Mouse (Mus musculus) intestine, embryonic 15.5 days (tissue): Measurements from ENCODE around the gene Kpnb1. TPM values are rescaled to one million over a fixed set of nuclear protein-coding genes. Genes with fewer than 3 reads are reported as not detected.

ENCODE experiments used
- ATAC-seq: fragments of 200-750 bp; cut with Nextera tagmentation; 2 replicates; pipeline ENCODE4 v1.8.0; 2017; ENCODE audit warnings: moderate TSS enrichment, moderate library complexity
- H3K27ac ChIP-seq: fragments of 300-500 bp; sonication (generic); 2 replicates; pipeline ENCODE4 v1.5.1; 2015; ENCODE audit warnings: mild to moderate bottlenecking, inconsistent platforms
- H3K27me3 ChIP-seq: fragments of 300-500 bp; sonication (generic); replicated peaks from 2 replicates; pipeline ENCODE4 v1.6.1; 2015; ENCODE audit warnings: inconsistent platforms
- H3K36me3 ChIP-seq: fragments of 300-500 bp; sonication (generic); 2 replicates; pipeline ENCODE4 v1.6.1; 2015; ENCODE audit warnings: inconsistent platforms
- H3K4me1 ChIP-seq: fragments of 300-500 bp; sonication (generic); replicated peaks from 2 replicates; pipeline ENCODE4 v1.6.1; 2015; ENCODE audit warnings: inconsistent platforms
- H3K4me2 ChIP-seq: fragments of 300-500 bp; sonication (generic); replicated peaks from 2 replicates; pipeline ENCODE4 v1.6.1; 2015; ENCODE audit warnings: mild to moderate bottlenecking, inconsistent platforms
- H3K4me3 ChIP-seq: fragments of 300-500 bp; sonication (generic); replicated peaks from 2 replicates; pipeline ENCODE4 v1.5.1; 2015; ENCODE audit warnings: inconsistent platforms
- H3K9ac ChIP-seq: fragments of 300-500 bp; sonication (generic); 2 replicates; pipeline ENCODE4 v1.6.1; 2015; ENCODE audit warnings: inconsistent platforms
- H3K9me3 ChIP-seq: fragments of 300-500 bp; sonication (generic); 2 replicates; pipeline ENCODE4 v1.6.1; 2016; ENCODE audit warnings: inconsistent platforms
- WGBS: fragments of 180-500 bp; shearing (Covaris S2); methylation state at CpG from one replicate; pipeline ENCODE4 v1.1.7; 2015; 5-methylcytosine and 5-hydroxymethylcytosine counted together
- polyA plus RNA-seq: library from polyadenylated mRNA; unstranded; fragments of >200 nt; fragmentation: Nextera tagmentation; extraction: Ambion mirVana; gene quantifications from 2 replicates; pipeline ENCODE4 v1.2.1, GENCODE M21; 2015

Kpnb1 gene
- 49.2 and 49.4 TPM in 2 replicates for polyA plus RNA-seq

GRCm38 (mm10) chr11:97187764-97188642, at the start of gene Kpnb1:
Kpnb1 (minus strand) TSS chr11:97187881.
- Histone ChIP-seq H3K36me3 (peaks cover 10% of the 10 kb centered on the region), H3K27me3 (no peaks in the 10 kb centered on the region), H3K9ac (peak within 1 kb of the TSS; percentile 92), H3K4me1 (peaks cover 3% of the 10 kb centered on the region), H3K9me3 (no peaks in the 10 kb centered on the region), H3K27ac (peak within 1 kb of the TSS; percentile 98), H3K4me3 (peak within 1 kb of the TSS; percentile 90), H3K4me2 (peak within 1 kb of the TSS; percentile 76)
- under 1% methylated on average over 97 of the region's 101 CpGs for WGBS
- peak; percentile 95 for ATAC-seq

GRCm38 (mm10) chr11:97232436-97232835, 44.8 kb upstream of the Kpnb1 start:
- H3K9me3 ChIP-seq = no peaks in the 10 kb centered on the region
- no peak for ATAC-seq
- no peaks in the 10 kb centered on the region for H3K27me3 ChIP-seq
- peaks cover 27% of the 10 kb centered on the region; the same call in 1 of the 2 replicates for H3K36me3 ChIP-seq
- H3K4me2 ChIP-seq = no peak overlapping the region
- no peak overlapping the region for H3K27ac ChIP-seq
- no peak overlapping the region for H3K9ac ChIP-seq
- H3K4me1 ChIP-seq = no peaks in the 10 kb centered on the region
- WGBS = 95% methylated on average over 5 of the region's 5 CpGs
- no peak overlapping the region for H3K4me3 ChIP-seq

DNA sequence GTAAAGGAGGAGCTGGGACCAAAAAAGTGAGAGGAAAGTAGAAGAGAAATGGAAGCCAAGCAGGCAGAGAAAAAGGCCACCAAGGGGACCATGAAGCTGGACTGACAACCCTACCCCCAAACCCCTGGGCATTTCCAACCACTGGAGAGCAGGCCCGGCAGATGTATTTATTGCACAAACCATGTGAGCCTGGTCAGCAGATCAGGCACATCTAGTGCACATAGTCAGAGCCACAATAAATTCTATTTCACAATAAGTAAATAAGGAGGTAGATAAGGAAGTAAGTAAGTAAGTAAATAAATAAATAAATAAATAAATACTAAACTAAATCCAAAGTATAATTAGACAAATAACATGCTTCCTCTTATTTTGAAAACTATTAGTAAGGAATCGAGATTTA, 41.7 kb upstream of the Kpnb1 start:
- Histone ChIP-seq H3K9ac (no peak overlapping the region), H3K4me2 (no peak overlapping the region), H3K4me3 (no peak overlapping the region), H3K36me3 (peaks cover 30% of the 10 kb centered on the region; the same call in 1 of the 2 replicates), H3K9me3 (no peaks in the 10 kb centered on the region), H3K27me3 (no peaks in the 10 kb centered on the region), H3K4me1 (no peaks in the 10 kb centered on the region), H3K27ac (no peak overlapping the region)
- no peak for ATAC-seq
- WGBS = 81% methylated on average over 2 of the region's 2 CpGs

- Histone ChIP-seq H3K27ac (no peak overlapping the region), H3K4me3 (no peak overlapping the region), H3K27me3 (no peaks in the 10 kb centered on the region), H3K9ac (no peak overlapping the region), H3K9me3 (no peaks in the 10 kb centered on the region), H3K4me1 (no peaks in the 10 kb centered on the region), H3K36me3 (peaks cover 30% of the 10 kb centered on the region; the same call in 1 of the 2 replicates), H3K4me2 (no peak overlapping the region)
- no peak for ATAC-seq
- WGBS = 86% methylated on average over 7 of the region's 7 CpGs
These were observed 41.3 kb upstream of the Kpnb1 start for GRCm38 (mm10) chr11:97228985-97229384.

GRCm38 (mm10) chr11:97226131-97226530, 38.5 kb upstream of the Kpnb1 start:
- no peak for ATAC-seq
- Histone ChIP-seq H3K4me3 (no peak overlapping the region), H3K9me3 (no peaks in the 10 kb centered on the region), H3K4me2 (no peak overlapping the region), H3K36me3 (peaks cover 23% of the 10 kb centered on the region; the same call in 1 of the 2 replicates), H3K27me3 (no peaks in the 10 kb centered on the region), H3K27ac (no peak overlapping the region), H3K9ac (no peak overlapping the region), H3K4me1 (no peaks in the 10 kb centered on the region)
- WGBS = 100% methylated on average over 1 of the region's 1 CpGs

DNA sequence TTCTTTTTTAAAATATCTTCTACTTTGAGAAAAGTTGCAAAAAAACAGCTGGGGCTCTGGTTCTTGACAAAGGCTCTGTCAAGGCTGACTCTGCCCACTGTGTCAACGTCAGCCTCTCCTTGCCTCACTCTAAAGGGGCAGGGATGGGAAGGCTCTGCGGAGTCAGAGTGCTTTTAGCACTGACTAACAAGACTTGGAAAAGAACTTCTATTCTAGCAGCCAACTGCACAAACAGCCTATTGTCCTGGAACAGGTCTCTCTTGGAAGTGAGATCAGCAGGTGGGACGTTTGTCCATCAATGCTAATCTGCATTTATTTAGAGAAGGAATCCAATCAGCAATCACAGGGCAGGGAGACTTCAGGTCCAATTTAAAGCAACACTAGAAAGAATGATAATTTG, 35.8 kb upstream of the Kpnb1 start:
- H3K36me3 ChIP-seq = peaks cover 14% of the 10 kb centered on the region
- ATAC-seq = no peak
- 70% methylated on average over 3 of the region's 3 CpGs for WGBS

DNA sequence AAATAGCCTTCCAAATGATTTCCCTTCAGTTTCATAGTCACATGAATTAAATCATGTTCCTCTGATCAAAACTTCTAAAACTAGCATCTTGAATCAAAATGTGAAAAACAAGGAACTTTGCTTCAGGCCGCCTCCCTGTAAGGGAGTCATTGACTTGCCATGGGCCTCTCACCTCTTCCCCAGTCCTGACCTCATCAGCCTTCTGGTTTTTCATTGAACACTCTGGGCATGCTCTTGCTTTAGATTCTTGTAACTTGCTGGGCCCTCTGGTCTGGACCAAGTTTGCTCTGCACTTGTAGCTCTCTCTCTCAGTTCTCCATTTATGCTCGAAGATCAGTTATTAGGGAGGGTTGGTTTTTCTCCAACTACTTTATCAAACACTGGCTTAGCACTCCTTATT, 33.9 kb upstream of the Kpnb1 start:
- Histone ChIP-seq H3K4me2 (no peak overlapping the region), H3K36me3 (peaks cover 26% of the 10 kb centered on the region), H3K9ac (no peak overlapping the region), H3K27ac (no peak overlapping the region), H3K9me3 (no peaks in the 10 kb centered on the region), H3K4me1 (no peaks in the 10 kb centered on the region), H3K27me3 (no peaks in the 10 kb centered on the region), H3K4me3 (no peak overlapping the region)
- WGBS = 93% methylated on average over 2 of the region's 2 CpGs
- no peak for ATAC-seq

More for the DNA sequence above, 35.8 kb upstream of the Kpnb1 start:
- H3K9me3 ChIP-seq = no peaks in the 10 kb centered on the region
- H3K27me3 ChIP-seq = no peaks in the 10 kb centered on the region
- no peak overlapping the region for H3K27ac ChIP-seq
- no peak overlapping the region for H3K4me3 ChIP-seq
- H3K9ac ChIP-seq = no peak overlapping the region
- H3K4me2 ChIP-seq = no peak overlapping the region
- no peaks in the 10 kb centered on the region for H3K4me1 ChIP-seq

DNA sequence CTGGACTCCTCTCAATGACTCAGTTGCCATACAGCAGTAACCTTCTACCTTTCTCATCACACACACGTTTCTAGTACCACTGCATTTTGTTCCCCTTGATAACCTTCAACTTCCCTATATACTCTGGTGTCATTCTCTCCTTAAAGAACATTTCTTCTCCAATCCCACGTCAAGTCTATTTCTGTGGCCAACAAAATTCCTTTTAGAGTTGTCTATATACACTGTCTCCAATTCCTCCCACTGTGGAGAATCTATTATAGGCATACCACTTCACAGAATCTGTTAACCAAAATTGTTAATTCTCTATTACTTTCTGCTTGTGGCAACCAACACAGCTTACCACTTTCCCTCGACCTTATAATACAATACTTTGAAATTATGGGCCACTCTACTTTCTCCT, 32.5 kb upstream of the Kpnb1 start:
- Histone ChIP-seq H3K4me1 (no peaks in the 10 kb centered on the region), H3K4me3 (no peak overlapping the region), H3K27ac (no peak overlapping the region), H3K27me3 (no peaks in the 10 kb centered on the region), H3K9ac (no peak overlapping the region), H3K36me3 (peaks cover 33% of the 10 kb centered on the region), H3K4me2 (no peak overlapping the region), H3K9me3 (no peaks in the 10 kb centered on the region)
- no peak for ATAC-seq
- WGBS = 88% methylated on average over 3 of the region's 3 CpGs

DNA sequence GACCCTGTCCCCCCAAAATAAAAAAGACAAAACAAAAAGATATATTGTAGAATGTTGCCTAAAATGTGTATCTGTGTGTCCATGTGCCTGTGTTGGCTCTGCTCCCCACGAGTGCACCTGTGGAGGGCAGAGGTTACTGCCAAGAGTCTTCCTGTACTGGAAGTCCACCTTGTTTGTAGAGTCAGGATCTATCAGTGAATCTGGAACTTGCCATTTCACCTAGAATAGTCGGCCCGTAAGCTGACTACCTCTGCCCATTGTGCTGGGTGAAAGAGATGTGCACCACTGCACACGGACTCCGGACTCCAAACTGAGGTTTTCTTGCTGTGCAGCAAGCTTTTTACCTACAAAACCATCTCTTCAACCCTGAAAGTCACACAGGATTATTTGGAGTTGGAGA, 26.7 kb upstream of the Kpnb1 start:
- no peak overlapping the region for H3K27ac ChIP-seq
- H3K4me2 ChIP-seq = no peak overlapping the region
- no peaks in the 10 kb centered on the region; the same call in 1 of the 2 replicates for H3K4me1 ChIP-seq
- no peak overlapping the region for H3K4me3 ChIP-seq
- no peak overlapping the region for H3K9ac ChIP-seq
- H3K36me3 ChIP-seq = peaks cover 40% of the 10 kb centered on the region
- no peaks in the 10 kb centered on the region for H3K27me3 ChIP-seq
- 95% methylated on average over 5 of the region's 5 CpGs for WGBS
- H3K9me3 ChIP-seq = no peaks in the 10 kb centered on the region
- ATAC-seq = no peak

DNA sequence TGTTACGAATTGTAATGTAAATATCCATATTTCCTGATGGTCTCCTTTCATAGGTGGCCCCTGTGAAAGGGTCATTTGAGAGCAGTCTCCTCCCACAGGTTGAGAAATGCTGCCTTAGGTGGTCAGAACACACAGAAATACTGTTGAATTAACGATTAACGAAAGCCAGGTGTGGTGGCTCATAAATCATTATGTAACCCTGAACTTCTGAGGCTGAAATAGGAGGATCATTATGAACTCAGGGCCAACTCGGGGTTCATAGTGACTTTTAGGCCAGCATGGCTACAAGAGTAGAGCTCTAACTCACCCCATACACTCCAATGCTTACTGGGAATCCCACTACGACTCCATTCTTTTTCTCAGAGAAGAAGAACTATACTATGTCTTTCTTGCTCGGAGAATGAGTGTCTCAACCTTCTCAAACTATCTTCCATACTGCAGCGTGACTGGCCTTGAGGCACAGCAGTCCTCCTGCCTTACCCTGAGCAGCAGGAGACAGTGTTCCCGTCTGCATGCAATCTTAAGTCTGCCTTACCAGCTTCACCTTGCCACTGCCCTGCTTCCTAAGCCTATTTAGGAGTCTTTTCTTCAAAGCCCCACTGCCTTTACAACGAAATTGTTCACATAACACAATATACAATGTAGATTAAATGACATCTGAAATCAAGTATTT, 23.2 kb upstream of the Kpnb1 start:
- H3K27me3 ChIP-seq = no peaks in the 10 kb centered on the region
- H3K9me3 ChIP-seq = no peaks in the 10 kb centered on the region
- peaks cover 29% of the 10 kb centered on the region for H3K36me3 ChIP-seq
- H3K9ac ChIP-seq = no peak overlapping the region
- 50% methylated on average over 9 of the region's 9 CpGs for WGBS
- peak; percentile 86 for ATAC-seq
- H3K4me3 ChIP-seq = no peak overlapping the region
- peak overlapping the region; percentile 76 for H3K27ac ChIP-seq
- H3K4me2 ChIP-seq = no peak overlapping the region; the same call in 1 of the 2 replicates
- H3K4me1 ChIP-seq = no peaks in the 10 kb centered on the region; the same call in 1 of the 2 replicates

DNA sequence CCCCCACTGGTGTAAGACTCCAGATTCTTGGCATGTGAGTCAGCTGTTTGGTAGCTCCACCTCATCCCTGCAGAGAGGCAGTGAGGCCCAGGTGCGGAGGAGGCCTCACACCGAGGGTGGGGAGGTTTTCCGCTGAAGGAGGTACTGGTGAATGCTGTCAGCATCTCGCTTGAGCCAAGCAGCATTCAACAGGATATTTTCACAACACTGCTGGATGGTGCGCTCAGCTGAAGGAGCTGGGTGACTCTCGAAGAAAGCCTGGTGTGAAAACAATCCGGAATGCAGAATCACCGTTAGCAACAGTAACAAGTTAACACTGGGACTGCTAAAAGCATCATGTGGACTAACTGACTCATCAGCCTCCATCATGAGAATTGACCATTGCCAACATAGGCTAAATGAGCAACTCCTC, 19.3 kb upstream of the Kpnb1 start:
- ATAC-seq = peak; percentile 57
- Histone ChIP-seq H3K4me1 (no peaks in the 10 kb centered on the region; the same call in 1 of the 2 replicates), H3K9me3 (no peaks in the 10 kb centered on the region), H3K36me3 (peaks cover 10% of the 10 kb centered on the region), H3K27me3 (no peaks in the 10 kb centered on the region), H3K4me3 (no peak overlapping the region), H3K4me2 (no peak overlapping the region), H3K27ac (no peak overlapping the region), H3K9ac (no peak overlapping the region)
- WGBS = 74% methylated on average over 8 of the region's 8 CpGs

DNA sequence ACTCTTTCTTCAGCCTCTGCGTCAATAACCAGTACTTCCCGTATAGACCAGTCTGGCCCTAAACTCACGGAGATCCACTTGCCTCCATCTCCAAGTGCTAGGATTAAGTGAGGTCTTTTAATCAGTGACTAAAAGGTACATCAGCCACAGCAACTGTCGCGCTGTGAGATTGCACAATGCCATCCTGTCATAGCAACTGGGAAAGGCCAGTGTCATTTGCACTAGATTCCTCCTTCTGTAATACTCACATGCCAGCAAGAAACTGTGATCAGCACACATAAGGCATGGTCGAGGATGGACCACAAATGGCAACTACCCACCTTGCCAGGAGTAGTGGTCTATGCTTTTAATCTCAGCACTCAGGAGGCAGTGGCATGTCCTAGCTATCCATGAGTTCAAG, 11.8 kb upstream of the Kpnb1 start:
- H3K9ac ChIP-seq = no peak overlapping the region
- H3K4me1 ChIP-seq = no peaks in the 10 kb centered on the region
- 70% methylated on average over 6 of the region's 6 CpGs for WGBS
- no peak overlapping the region for H3K4me3 ChIP-seq
- no peaks in the 10 kb centered on the region for H3K27me3 ChIP-seq
- H3K36me3 ChIP-seq = no peaks in the 10 kb centered on the region
- no peak overlapping the region for H3K4me2 ChIP-seq
- H3K27ac ChIP-seq = no peak overlapping the region
- no peak for ATAC-seq
- H3K9me3 ChIP-seq = no peaks in the 10 kb centered on the region
